Mouse (Mus musculus): ENCODE results near the gene Wwox. TPM values are rescaled to one million over a fixed set of nuclear protein-coding genes. Genes with fewer than 3 reads are reported as not detected.

Gene Wwox
- polyA plus RNA-seq, 1 experiment, result 11.3 TPM

- no peak for TF ChIP-seq POLR2A (IDR thresholded peaks at IDR 0.05; ENCODE audit: insufficient read depth, low read length)
- TF ChIP-seq CTCF (IDR thresholded peaks at IDR 0.05; ENCODE audit: low read depth, low read length), result no peak
- no peak overlapping the region for H3K4me3 ChIP-seq (ENCODE audit: low read depth, low read length)
- no peaks in the 10 kb centered on the region for H3K4me1 ChIP-seq (ENCODE audit: control insufficient read depth, insufficient read depth, low read length)
- H3K36me3 ChIP-seq (ENCODE audit: control insufficient read depth, insufficient read depth, low read length, poor library complexity, severe bottlenecking), result no peaks in the 10 kb centered on the region
- H3K27me3 ChIP-seq (ENCODE audit: control insufficient read depth, insufficient read depth, low read length, poor library complexity, severe bottlenecking), result no peaks in the 10 kb centered on the region; the same call in 1 of the 2 replicates
- no peak overlapping the region for H3K9ac ChIP-seq (ENCODE audit: low read depth, poor library complexity, severe bottlenecking)
- no peaks in the 10 kb centered on the region for H3K9me3 ChIP-seq (replicated peaks; ENCODE audit: control insufficient read depth, insufficient read depth, low read length, poor library complexity, severe bottlenecking)
- no peak overlapping the region for H3K27ac ChIP-seq (ENCODE audit: insufficient read depth, low read length)
Observed at GRCm38 (mm10) chr8:115185431-115185964, 746.0 kb downstream of the Wwox start.

- H3K4me3 ChIP-seq (ENCODE audit: low read depth, low read length), result no peak overlapping the region
- no peak overlapping the region for H3K27ac ChIP-seq (ENCODE audit: insufficient read depth, low read length)
- H3K36me3 ChIP-seq (ENCODE audit: control insufficient read depth, insufficient read depth, low read length, poor library complexity, severe bottlenecking), result no peaks in the 10 kb centered on the region
- no peaks in the 10 kb centered on the region; the same call in 1 of the 2 replicates for H3K27me3 ChIP-seq (ENCODE audit: control insufficient read depth, insufficient read depth, low read length, poor library complexity, severe bottlenecking)
- H3K4me1 ChIP-seq (ENCODE audit: control insufficient read depth, insufficient read depth, low read length), result no peaks in the 10 kb centered on the region
- TF ChIP-seq CTCF (IDR thresholded peaks at IDR 0.05; ENCODE audit: low read depth, low read length) (no peak), POLR2A (IDR thresholded peaks at IDR 0.05; ENCODE audit: insufficient read depth, low read length) (no peak), EP300 (IDR thresholded peaks at IDR 0.05; ENCODE audit: insufficient read depth, low read depth, low read length) (no peak)
- H3K9ac ChIP-seq (ENCODE audit: low read depth, poor library complexity, severe bottlenecking), result no peak overlapping the region
- H3K9me3 ChIP-seq (replicated peaks; ENCODE audit: control insufficient read depth, insufficient read depth, low read length, poor library complexity, severe bottlenecking), result no peaks in the 10 kb centered on the region
Observed at GRCm38 (mm10) chr8:115186121-115186811, 746.8 kb downstream of the Wwox start.

- H3K4me1 ChIP-seq (ENCODE audit: control insufficient read depth, insufficient read depth, low read length), result no peaks in the 10 kb centered on the region
- TF ChIP-seq EP300 (IDR thresholded peaks at IDR 0.05; ENCODE audit: insufficient read depth, low read depth, low read length) (no peak), POLR2A (IDR thresholded peaks at IDR 0.05; ENCODE audit: insufficient read depth, low read length) (no peak), CTCF (IDR thresholded peaks at IDR 0.05; ENCODE audit: low read depth, low read length) (no peak)
- H3K36me3 ChIP-seq (ENCODE audit: control insufficient read depth, insufficient read depth, low read length, poor library complexity, severe bottlenecking), result no peaks in the 10 kb centered on the region
- no peaks in the 10 kb centered on the region; the same call in 1 of the 2 replicates for H3K27me3 ChIP-seq (ENCODE audit: control insufficient read depth, insufficient read depth, low read length, poor library complexity, severe bottlenecking)
- H3K27ac ChIP-seq (ENCODE audit: insufficient read depth, low read length), result no peak overlapping the region
- H3K4me3 ChIP-seq (ENCODE audit: low read depth, low read length), result no peak overlapping the region
- no peak overlapping the region for H3K9ac ChIP-seq (ENCODE audit: low read depth, poor library complexity, severe bottlenecking)
- H3K9me3 ChIP-seq (replicated peaks; ENCODE audit: control insufficient read depth, insufficient read depth, low read length, poor library complexity, severe bottlenecking), result no peaks in the 10 kb centered on the region
Observed at GRCm38 (mm10) chr8:115186882-115187281, 747.4 kb downstream of the Wwox start.

DNA sequence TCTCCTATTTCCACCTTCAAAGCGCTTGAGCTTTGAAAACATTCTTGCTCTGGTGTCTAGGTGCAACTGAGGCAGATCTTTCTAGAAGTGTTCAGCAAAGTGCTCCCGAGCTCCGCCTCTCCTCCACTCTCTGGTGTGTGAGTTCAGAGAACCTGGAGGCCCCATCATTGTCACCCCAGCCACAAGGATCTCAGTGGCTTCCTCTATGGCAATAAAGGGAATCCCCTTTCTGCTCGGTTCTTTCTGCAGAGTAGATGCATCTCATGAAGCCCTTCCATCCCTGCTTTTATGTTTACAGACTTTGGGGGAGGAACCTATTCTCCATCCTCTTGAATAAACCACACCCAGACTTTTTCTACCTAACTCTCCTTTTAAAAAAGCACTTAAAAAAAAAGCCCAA lies 749.0 kb downstream of the Wwox start:
- no peaks in the 10 kb centered on the region for H3K27me3 ChIP-seq (ENCODE audit: control insufficient read depth, insufficient read depth, low read length, poor library complexity, severe bottlenecking)
- H3K4me1 ChIP-seq (ENCODE audit: control insufficient read depth, insufficient read depth, low read length), result no peaks in the 10 kb centered on the region
- H3K4me3 ChIP-seq (ENCODE audit: low read depth, low read length), result no peak overlapping the region
- H3K9me3 ChIP-seq (replicated peaks; ENCODE audit: control insufficient read depth, insufficient read depth, low read length, poor library complexity, severe bottlenecking), result no peaks in the 10 kb centered on the region
- no peaks in the 10 kb centered on the region for H3K36me3 ChIP-seq (ENCODE audit: control insufficient read depth, insufficient read depth, low read length, poor library complexity, severe bottlenecking)
- no peak overlapping the region for H3K9ac ChIP-seq (ENCODE audit: low read depth, poor library complexity, severe bottlenecking)
- TF ChIP-seq EP300 (IDR thresholded peaks at IDR 0.05; ENCODE audit: insufficient read depth, low read depth, low read length), result no peak
- no peak for TF ChIP-seq POLR2A (IDR thresholded peaks at IDR 0.05; ENCODE audit: insufficient read depth, low read length)
- TF ChIP-seq CTCF (IDR thresholded peaks at IDR 0.05; ENCODE audit: low read depth, low read length), result no peak
- H3K27ac ChIP-seq (ENCODE audit: insufficient read depth, low read length), result no peak overlapping the region

DNA sequence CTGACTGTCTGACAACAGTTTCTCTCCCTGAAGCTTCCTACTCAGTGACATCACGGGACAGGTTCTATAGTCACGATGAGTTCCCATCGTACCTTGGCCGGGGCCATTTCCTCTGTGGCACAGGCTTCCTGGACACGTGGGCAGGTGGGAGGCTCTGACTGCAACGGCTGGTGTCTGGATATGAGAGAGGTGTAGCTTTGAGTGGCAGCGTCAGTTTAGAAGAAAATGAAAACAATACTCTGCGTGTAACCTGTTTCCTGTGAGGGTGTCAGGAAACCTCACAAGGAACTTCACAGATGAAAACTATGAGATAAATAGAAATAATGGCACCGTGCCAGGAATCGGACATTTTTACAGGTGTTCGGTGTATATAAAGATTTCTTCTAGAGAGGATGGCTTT lies 750.4 kb downstream of the Wwox start:
- no peaks in the 10 kb centered on the region for H3K36me3 ChIP-seq (ENCODE audit: control insufficient read depth, insufficient read depth, low read length, poor library complexity, severe bottlenecking)
- no peak overlapping the region for H3K27ac ChIP-seq (ENCODE audit: insufficient read depth, low read length)
- no peaks in the 10 kb centered on the region for H3K4me1 ChIP-seq (ENCODE audit: control insufficient read depth, insufficient read depth, low read length)
- no peak for TF ChIP-seq CTCF (IDR thresholded peaks at IDR 0.05; ENCODE audit: low read depth, low read length)
- TF ChIP-seq EP300 (IDR thresholded peaks at IDR 0.05; ENCODE audit: insufficient read depth, low read depth, low read length), result no peak
- TF ChIP-seq POLR2A (IDR thresholded peaks at IDR 0.05; ENCODE audit: insufficient read depth, low read length), result no peak
- no peaks in the 10 kb centered on the region for H3K9me3 ChIP-seq (replicated peaks; ENCODE audit: control insufficient read depth, insufficient read depth, low read length, poor library complexity, severe bottlenecking)
- H3K4me3 ChIP-seq (ENCODE audit: low read depth, low read length), result no peak overlapping the region
- H3K9ac ChIP-seq (ENCODE audit: low read depth, poor library complexity, severe bottlenecking), result no peak overlapping the region
- H3K27me3 ChIP-seq (ENCODE audit: control insufficient read depth, insufficient read depth, low read length, poor library complexity, severe bottlenecking), result no peaks in the 10 kb centered on the region

GRCm38 (mm10) chr8:115193767-115194166 lies 754.3 kb downstream of the Wwox start:
- Histone ChIP-seq H3K9me3 (replicated peaks; ENCODE audit: control insufficient read depth, insufficient read depth, low read length, poor library complexity, severe bottlenecking) (peaks cover 5% of the 10 kb centered on the region), H3K36me3 (ENCODE audit: control insufficient read depth, insufficient read depth, low read length, poor library complexity, severe bottlenecking) (no peaks in the 10 kb centered on the region)

More at GRCm38 (mm10) chr8:115193767-115194166, 754.3 kb downstream of the Wwox start:
- H3K4me3 ChIP-seq (ENCODE audit: low read depth, low read length), result no peak overlapping the region
- no peak for TF ChIP-seq POLR2A (IDR thresholded peaks at IDR 0.05; ENCODE audit: insufficient read depth, low read length)
- TF ChIP-seq CTCF (IDR thresholded peaks at IDR 0.05; ENCODE audit: low read depth, low read length), result no peak
- TF ChIP-seq EP300 (IDR thresholded peaks at IDR 0.05; ENCODE audit: insufficient read depth, low read depth, low read length), result no peak
- no peaks in the 10 kb centered on the region; the same call in 1 of the 2 replicates for H3K27me3 ChIP-seq (ENCODE audit: control insufficient read depth, insufficient read depth, low read length, poor library complexity, severe bottlenecking)
- H3K4me1 ChIP-seq (ENCODE audit: control insufficient read depth, insufficient read depth, low read length), result no peaks in the 10 kb centered on the region
- no peak overlapping the region for H3K27ac ChIP-seq (ENCODE audit: insufficient read depth, low read length)
- H3K9ac ChIP-seq (ENCODE audit: low read depth, poor library complexity, severe bottlenecking), result no peak overlapping the region

All from ES-Bruce4 (cell line).